ENCODE assay signal across 8 mouse cellular contexts in the genomic region with DNA sequence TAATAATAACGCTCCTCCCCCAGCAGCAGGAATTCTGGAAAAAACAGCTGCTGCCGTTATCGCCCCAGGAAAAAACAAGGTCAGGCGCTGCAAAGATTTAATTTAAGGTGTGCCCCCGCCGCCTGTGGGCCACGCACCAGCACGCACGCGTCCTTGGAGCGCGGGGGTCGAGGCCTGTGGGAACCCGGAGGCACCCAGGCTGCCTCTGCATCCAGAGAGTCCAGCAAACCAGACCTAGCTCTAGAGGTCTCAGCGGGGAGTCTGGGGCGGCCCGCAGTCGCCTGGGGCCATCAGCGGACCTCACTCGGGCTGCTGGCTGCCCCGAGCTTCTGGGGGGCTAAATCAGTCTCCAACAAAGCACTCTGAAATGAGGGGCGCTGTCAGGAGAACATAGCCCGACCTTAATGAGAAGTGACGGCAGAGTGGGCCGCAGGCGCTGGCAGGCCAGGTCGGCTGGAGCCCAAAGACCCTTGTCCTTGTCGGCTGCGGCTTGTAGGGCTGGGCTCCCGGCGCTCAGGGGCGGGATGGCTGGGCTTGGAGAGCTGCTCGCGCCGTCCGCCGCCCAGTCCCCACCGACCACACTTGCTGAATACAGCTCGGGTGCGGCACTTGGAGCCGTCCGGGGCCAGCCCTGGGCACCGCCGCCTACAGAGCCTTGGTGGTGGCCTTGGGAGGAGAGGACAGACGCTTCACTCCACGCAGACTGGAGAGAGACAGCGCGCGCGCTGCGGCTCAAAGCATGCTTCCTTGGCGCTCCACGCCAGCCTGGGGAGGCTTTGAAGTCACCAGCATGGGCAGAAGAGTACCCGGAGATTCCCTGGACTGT. TPM values are rescaled to one million over a fixed set of nuclear protein-coding genes. Genes with fewer than 3 reads are reported as not detected.
DNase-seq lines count a peak whose midpoint lies in the region; ATAC-seq and TF ChIP-seq lines count a peak whose summit lies in the region.

No protein-coding gene starts in this region.

- no peaks in the 10 kb centered on the region for H3K9me3 ChIP-seq in kidney, embryonic 15.5 days (replicated peaks)
- H3K9me3 ChIP-seq in stomach, postnatal 0 days (ENCODE audit: control insufficient read depth, low read length): no peaks in the 10 kb centered on the region

- TF ChIP-seq EP300 in stomach, postnatal 0 days (optimal IDR thresholded peaks at IDR 0.05): no peak

- no peak; the same call in 1 of the 2 replicates for TF ChIP-seq CTCF in left cerebral cortex, adult 2 months (IDR thresholded peaks at IDR 0.05)
- TF ChIP-seq CTCF in stomach, postnatal 0 days (IDR thresholded peaks at IDR 0.05; ENCODE audit: low read depth): no peak

- peak; percentile 28 to 41 for DNase-seq in left cerebral cortex, adult 2 months (ENCODE audit: extremely low spot score in 1 of 2, low spot score in 2 of 2)
- DNase-seq in left cerebral cortex, adult 9 months (ENCODE audit: low spot score in 2 of 2): no peak
- peak; percentile 44 to 55 for DNase-seq in cerebellum, postnatal 36 days
- DNase-seq in heart, adult 8-10 months (ENCODE audit: low spot score): peak; percentile 28
- peak; percentile 64 for DNase-seq in lung, postnatal 4 days
- DNase-seq in stomach, postnatal 0 days (ENCODE audit: low spot score): peak; percentile 68
- DNase-seq in urinary bladder, adult 18-20 months (ENCODE audit: low spot score in 2 of 2): no peak

- H3K4me3 ChIP-seq in left cerebral cortex, adult 2 months: peak overlapping the region; percentile 79
- peak overlapping the region; percentile 74 for H3K4me3 ChIP-seq in kidney, embryonic 15.5 days (replicated peaks)
- H3K4me3 ChIP-seq in stomach, postnatal 0 days (ENCODE audit: low read depth, low read length): peak overlapping the region; percentile 91

- H3K27me3 ChIP-seq in kidney, embryonic 15.5 days: no peaks in the 10 kb centered on the region
- H3K27me3 ChIP-seq in stomach, postnatal 0 days (ENCODE audit: control insufficient read depth, insufficient read depth, low read length): no peaks in the 10 kb centered on the region

- peak overlapping the region; percentile 92 for H3K9ac ChIP-seq in kidney, embryonic 15.5 days
- peak overlapping the region; percentile 91 for H3K9ac ChIP-seq in stomach, postnatal 0 days (ENCODE audit: low read length)

- intact Hi-C loops in left cerebral cortex, adult 2 months (cut with DNase I): no loop called here

- H3K27ac ChIP-seq in left cerebral cortex, adult 2 months: peak overlapping the region; percentile 91
- H3K27ac ChIP-seq in kidney, embryonic 15.5 days: peak overlapping the region; percentile 97
- peak overlapping the region; percentile 88 for H3K27ac ChIP-seq in stomach, postnatal 0 days (replicated peaks)

- no peaks in the 10 kb centered on the region for H3K36me3 ChIP-seq in kidney, embryonic 15.5 days
- H3K36me3 ChIP-seq in stomach, postnatal 0 days (ENCODE audit: control insufficient read depth, insufficient read depth, low read length): no peaks in the 10 kb centered on the region

- ATAC-seq in kidney, embryonic 15.5 days (replicated peaks; ENCODE audit: low FRiP score): no peak
- no peak for ATAC-seq in stomach, postnatal 0 days (ENCODE audit: low FRiP score, low TSS enrichment)

- 2% methylated on average over 54 of the region's 54 CpGs for WGBS in kidney, embryonic 15.5 days
- WGBS in stomach, postnatal 0 days: 5% methylated on average over 54 of the region's 54 CpGs

- H3K4me2 ChIP-seq in kidney, embryonic 15.5 days: peak overlapping the region; percentile 76
- H3K4me2 ChIP-seq in stomach, postnatal 0 days (replicated peaks; ENCODE audit: low read depth): peak overlapping the region; percentile 98

- H3K4me1 ChIP-seq in kidney, embryonic 15.5 days: peaks cover 59% of the 10 kb centered on the region
- H3K4me1 ChIP-seq in stomach, postnatal 0 days (replicated peaks; ENCODE audit: control insufficient read depth, insufficient read depth): peaks cover 11% of the 10 kb centered on the region

RNA-seq across cellular contexts. Expression of a gene that starts 34.4 kb away (rescaled TPM):
- total RNA-seq in left cerebral cortex, adult 2 months (2021): 10 to 100 TPM; 81.0 to 82.4 TPM
- 100 to 1,000 TPM in 1 of 4 experiments, 10 to 100 TPM in 3; 88.9 to 104 (median 91.6) TPM for total RNA-seq in heart, adult 8-10 months (2022)
- polyA plus RNA-seq in kidney, embryonic 15.5 days (2015; fragmentation: Nextera tagmentation; extraction: Ambion mirVana): 109 and 115 TPM in 2 replicates
- 40.5 and 42.3 TPM in 2 replicates for polyA plus RNA-seq in stomach, postnatal 0 days (2015; fragmentation: Nextera tagmentation; extraction: Ambion mirVana)

RNA-seq across cellular contexts. Expression of a gene that starts 47.2 kb away (rescaled TPM):
- total RNA-seq in left cerebral cortex, adult 2 months (2021): 10 to 100 TPM; 20.6 to 21.3 TPM
- 10 to 100 TPM in 2 of 4 experiments, 1 to 10 TPM in 2; 6.2 to 12.6 (median 9.3) TPM for total RNA-seq in heart, adult 8-10 months (2022)
- 11.8 and 14.1 TPM in 2 replicates for polyA plus RNA-seq in kidney, embryonic 15.5 days (2015; fragmentation: Nextera tagmentation; extraction: Ambion mirVana)
- 2.7 and 2.9 TPM in 2 replicates for polyA plus RNA-seq in stomach, postnatal 0 days (2015; fragmentation: Nextera tagmentation; extraction: Ambion mirVana)

Comparison
In these comparisons a context has a peak if more than half of its experiments do, and no peak if none do; other contexts are left out.
1. DNase-seq: peak in left cerebral cortex, adult 2 months (2 of 2), cerebellum, postnatal 36 days (2 of 2), heart, adult 8-10 months (single experiment), lung, postnatal 4 days (2 of 2) and stomach, postnatal 0 days (single experiment); none in left cerebral cortex, adult 9 months (0 of 2) and urinary bladder, adult 18-20 months (0 of 2).
2. Peak in every context shown above with its lines, with median percentiles within 50 percentile points of each other: H3K27ac ChIP-seq and H3K4me3 ChIP-seq.